Mouse (Mus musculus) heart, adult 2 months (tissue): ENCODE results near the gene Numb. TPM values are rescaled to one million over a fixed set of nuclear protein-coding genes. Genes with fewer than 3 reads are reported as not detected.
"Not testable (repeated sequence)": the region's sequence is repeated elsewhere in the genome, so short reads cannot be mapped to it uniquely, and the experiment has no call there.

Experiments
- DNase-seq, 2 experiments: peaks; one replicate each; pipeline ENCODE4 v3.0.0; 2021
- H3K27ac ChIP-seq: fragments of 200-600 bp; 2 replicates; pipeline ENCODE4 v1.8.1; 2022
- H3K27me3 ChIP-seq: fragments of 200-500 bp; 2 replicates; pipeline ENCODE4 v1.6.1; 2012; ENCODE audit warnings: mild to moderate bottlenecking, low read length, inconsistent platforms, mixed read lengths; ENCODE audit not compliant: control insufficient read depth, insufficient read depth
- H3K36me3 ChIP-seq: fragments of 200-500 bp; 2 replicates; pipeline ENCODE4 v1.6.1; 2012; ENCODE audit warnings: low read length, inconsistent platforms; ENCODE audit not compliant: control insufficient read depth, insufficient read depth
- H3K4me1 ChIP-seq: fragments of 200-500 bp; 2 replicates; pipeline ENCODE4 v1.6.1; 2011; ENCODE audit warnings: low read length; ENCODE audit not compliant: control insufficient read depth, insufficient read depth
- H3K4me3 ChIP-seq: fragments of 200-600 bp; 2 replicates; pipeline ENCODE4 v1.8.1; 2022
- H3K79me2 ChIP-seq: fragments of 200-500 bp; replicated peaks from 2 replicates; pipeline ENCODE4 v1.6.1; 2012; ENCODE audit warnings: mild to moderate bottlenecking, inconsistent platforms, low read length, moderate library complexity, mixed read lengths; ENCODE audit not compliant: control insufficient read depth, insufficient read depth
- H3K9ac ChIP-seq: fragments of 200-500 bp; 2 replicates; pipeline ENCODE4 v1.6.1; 2012; ENCODE audit warnings: low read depth, mild to moderate bottlenecking, control low read depth, inconsistent platforms, low read length, mixed read lengths
- CTCF ChIP-seq: fragments of 200-600 bp; IDR thresholded peaks from 2 replicates; pipeline ENCODE4 v1.8.1; 2022; ENCODE audit warnings: antibody characterized with exemption, mild to moderate bottlenecking, moderate library complexity
- EP300 ChIP-seq: fragments of 200-500 bp; IDR thresholded peaks from 2 replicates; pipeline ENCODE4 v1.6.1; 2011; ENCODE audit warnings: low read depth, low read length, control low read depth; ENCODE audit not compliant: insufficient read depth
- POLR2A ChIP-seq: fragments of 200-500 bp; IDR thresholded peaks from 2 replicates; pipeline ENCODE4 v1.6.1; 2011; ENCODE audit warnings: mild to moderate bottlenecking, low read depth, low read length, control low read depth; ENCODE audit not compliant: insufficient read depth
- WGBS: fragments of 180-500 bp; shearing (Covaris S2); methylation state at CpG from one replicate; pipeline ENCODE4 v1.1.7; 2018; 5-methylcytosine and 5-hydroxymethylcytosine counted together
- intact Hi-C: fragments of 180-260 bp; cut with DNase I; formaldehyde crosslinking; loops from one replicate; pipeline ENCODE4 v1.15.1; 2025
- polyA plus RNA-seq: library from polyadenylated mRNA; depleted of rRNA; stranded (reverse); fragments of >200 nt; gene quantifications from 2 replicates; pipeline ENCODE4 v1.2.3, GENCODE M21; 2012
- total RNA-seq, 2 experiments: library from RNA; stranded (reverse); gene quantifications; 2 replicates each; pipeline ENCODE4 v1.2.3; 2021

Numb gene
- total and polyA plus RNA-seq, 3 experiments: 31.1 to 32.3 (median 31.6) TPM

GRCm38 (mm10) chr12:83885516-83886285, 36.0 kb downstream of the Numb start:
- no peak for DNase-seq
- Histone ChIP-seq H3K27ac (no peak overlapping the region), H3K4me1 (peaks cover 15% of the 10 kb centered on the region), H3K9ac (no peak overlapping the region), H3K4me3 (no peak overlapping the region), H3K36me3 (peaks cover 12% of the 10 kb centered on the region), H3K79me2 (peaks cover 11% of the 10 kb centered on the region), H3K27me3 (no peaks in the 10 kb centered on the region)
- TF ChIP-seq POLR2A (no peak), EP300 (no peak), CTCF (no peak)
- intact Hi-C loops: no loop called here
- WGBS: 83% methylated on average over 7 of the region's 7 CpGs

DNA sequence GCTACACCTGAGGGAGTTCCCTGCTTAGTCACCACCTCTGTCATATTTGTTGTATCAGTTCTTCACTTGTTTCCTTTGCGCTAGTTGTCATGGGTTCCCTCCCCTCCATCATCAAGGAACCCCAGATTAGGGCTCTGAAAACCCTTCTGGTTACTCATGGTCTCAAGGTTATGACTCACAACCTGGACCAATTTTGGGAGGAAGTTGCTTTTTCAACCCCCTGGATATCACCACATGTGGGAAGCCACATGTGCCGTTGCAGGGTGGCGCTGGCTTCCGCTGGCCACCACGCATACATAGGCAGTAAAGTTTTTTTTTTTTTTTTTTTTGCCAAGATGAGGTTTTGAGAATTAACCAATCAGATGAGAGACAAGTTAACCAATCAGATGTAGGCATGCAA, 36.7 kb downstream of the Numb start:
- H3K4me3 ChIP-seq, H3K27ac ChIP-seq, H3K9ac ChIP-seq, DNase-seq, H3K27me3 ChIP-seq, intact Hi-C loops: not testable (repeated sequence)
- WGBS: 92% methylated on average over 5 of the region's 5 CpGs
- Histone ChIP-seq H3K4me1 (peaks cover 15% of the 10 kb centered on the region), H3K36me3 (peaks cover 12% of the 10 kb centered on the region), H3K79me2 (peaks cover 11% of the 10 kb centered on the region)

GRCm38 (mm10) chr12:83882503-83882902, 39.2 kb downstream of the Numb start:
- Histone ChIP-seq H3K9ac (no peak overlapping the region), H3K27me3 (no peaks in the 10 kb centered on the region), H3K36me3 (no peaks in the 10 kb centered on the region; the same call in 1 of the 2 replicates), H3K79me2 (peaks cover 10% of the 10 kb centered on the region), H3K4me3 (no peak overlapping the region), H3K4me1 (peaks cover 7% of the 10 kb centered on the region), H3K27ac (no peak overlapping the region)
- DNase-seq: no peak
- intact Hi-C loops: no loop called here
- WGBS: 91% methylated on average over 7 of the region's 7 CpGs
- TF ChIP-seq CTCF (no peak), POLR2A (no peak), EP300 (no peak)

DNA sequence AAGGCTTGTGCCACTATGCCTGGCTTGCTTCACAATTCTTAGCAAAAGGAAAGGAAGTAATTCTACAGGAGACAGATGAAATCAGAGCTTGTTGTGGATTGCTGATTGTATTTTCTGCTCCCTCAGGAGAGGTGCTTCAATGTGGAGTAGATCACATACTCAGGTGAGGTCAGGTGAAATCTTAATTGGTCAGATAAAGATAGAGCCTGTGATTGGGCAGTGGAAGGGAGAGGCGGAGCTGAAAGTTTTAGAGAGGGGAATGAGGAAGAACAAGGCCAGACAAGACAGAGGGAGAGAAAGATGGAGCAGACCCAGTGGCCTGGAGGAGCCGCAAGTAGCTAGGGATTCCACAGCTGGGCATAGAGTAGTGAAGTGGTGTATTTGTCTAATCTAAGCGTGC, 39.6 kb downstream of the Numb start:
- intact Hi-C loops: no loop called here
- Histone ChIP-seq H3K79me2 (peaks cover 7% of the 10 kb centered on the region), H3K4me1 (peaks cover 7% of the 10 kb centered on the region), H3K9ac (no peak overlapping the region), H3K27me3 (no peaks in the 10 kb centered on the region), H3K36me3 (no peaks in the 10 kb centered on the region; the same call in 1 of the 2 replicates), H3K4me3 (no peak overlapping the region), H3K27ac (no peak overlapping the region)
- 96% methylated on average over 3 of the region's 3 CpGs for WGBS
- TF ChIP-seq CTCF (no peak), EP300 (no peak), POLR2A (no peak)
- no peak for DNase-seq

- intact Hi-C loops: no loop called here
- Histone ChIP-seq H3K9ac (no peak overlapping the region), H3K27ac (no peak overlapping the region; the same call in 1 of the 2 replicates), H3K27me3 (no peaks in the 10 kb centered on the region), H3K4me1 (peaks cover 6% of the 10 kb centered on the region), H3K4me3 (no peak overlapping the region), H3K36me3 (no peaks in the 10 kb centered on the region; the same call in 1 of the 2 replicates), H3K79me2 (peaks cover 4% of the 10 kb centered on the region)
- 31% methylated on average over 2 of the region's 2 CpGs for WGBS
- TF ChIP-seq EP300: no peak
- no peak for TF ChIP-seq POLR2A
- TF ChIP-seq CTCF: no peak
- DNase-seq: no peak
Measured at GRCm38 (mm10) chr12:83880913-83881312, 40.8 kb downstream of the Numb start.

GRCm38 (mm10) chr12:83875097-83875496, 46.6 kb downstream of the Numb start:
- WGBS: 70% methylated on average over 2 of the region's 2 CpGs
- intact Hi-C loops: no loop called here
- peaks cover 4% of the 10 kb centered on the region for H3K4me1 ChIP-seq

More at GRCm38 (mm10) chr12:83875097-83875496, 46.6 kb downstream of the Numb start:
- Histone ChIP-seq H3K4me3 (no peak overlapping the region), H3K27me3 (no peaks in the 10 kb centered on the region), H3K79me2 (no peaks in the 10 kb centered on the region; the same call in 1 of the 2 replicates), H3K27ac (no peak overlapping the region), H3K9ac (no peak overlapping the region), H3K36me3 (peaks cover 7% of the 10 kb centered on the region)
- TF ChIP-seq CTCF (no peak), POLR2A (no peak), EP300 (no peak)
- DNase-seq: no peak
